Mouse (Mus musculus) embryo, embryonic 11.5 days (tissue): ENCODE data around the gene Qrich2.

Experiments used
- DNase-seq: peaks from one replicate; pipeline ENCODE4 v3.0.0-alpha.2; 2012; ENCODE audit warnings: low read depth, low spot score

Gene Qrich2

DNA sequence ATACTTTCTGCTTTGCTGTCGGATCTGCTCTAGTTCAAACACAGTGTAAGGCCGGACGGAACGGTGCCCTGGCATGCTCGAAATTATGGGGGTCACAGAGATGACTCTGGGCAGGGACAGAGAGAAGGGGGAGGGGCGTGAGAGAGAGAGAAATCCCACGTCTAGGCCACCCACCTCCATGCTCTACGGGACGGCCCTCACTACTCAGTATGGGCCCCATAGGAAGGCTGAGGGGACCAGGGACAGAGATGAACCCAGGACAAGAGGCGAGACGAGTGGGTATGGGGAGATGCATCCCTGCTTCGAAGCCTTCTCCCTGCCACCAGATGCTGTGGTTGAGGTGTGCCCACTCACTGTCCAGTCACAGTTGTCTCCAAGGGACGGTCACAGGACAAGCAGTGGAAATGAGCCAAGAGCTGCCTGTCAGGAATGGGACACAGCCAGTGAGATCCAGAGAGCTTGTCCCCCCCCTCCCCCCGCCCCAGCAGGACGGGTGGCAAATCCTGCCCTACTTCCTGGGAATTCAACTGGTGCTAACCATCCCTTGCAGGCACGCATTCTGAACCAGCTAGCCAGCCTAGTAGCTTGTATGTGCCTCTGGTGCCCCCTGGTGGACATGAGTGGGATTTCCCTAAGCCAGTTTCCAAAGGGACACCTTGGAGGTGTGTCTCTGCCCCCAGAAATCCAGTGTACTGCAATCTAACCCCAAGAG lies 20.3 kb downstream of the Qrich2 start:
- DNase-seq = peak; percentile 79

DNA sequence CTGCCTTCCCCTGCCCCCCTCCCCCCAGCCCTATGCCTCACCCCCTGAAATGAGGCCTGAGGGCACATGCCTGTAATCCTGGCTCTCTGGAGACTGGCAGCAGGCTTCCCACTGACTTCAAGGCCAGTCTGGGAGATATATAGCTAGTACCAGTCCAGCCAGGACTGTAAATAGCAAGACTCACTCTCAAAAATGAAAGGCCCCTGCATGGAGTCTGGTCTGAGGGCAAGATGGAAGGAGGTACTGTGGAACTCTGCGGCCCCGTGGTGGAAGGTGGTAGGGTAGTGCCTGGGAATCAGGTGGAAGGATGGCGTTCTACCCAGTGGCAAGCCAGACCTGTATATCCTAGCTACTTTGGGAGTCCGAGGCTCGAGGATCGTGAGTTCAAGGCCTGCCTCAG lies 22.1 kb downstream of the Qrich2 start:
- DNase-seq = no peak

DNA sequence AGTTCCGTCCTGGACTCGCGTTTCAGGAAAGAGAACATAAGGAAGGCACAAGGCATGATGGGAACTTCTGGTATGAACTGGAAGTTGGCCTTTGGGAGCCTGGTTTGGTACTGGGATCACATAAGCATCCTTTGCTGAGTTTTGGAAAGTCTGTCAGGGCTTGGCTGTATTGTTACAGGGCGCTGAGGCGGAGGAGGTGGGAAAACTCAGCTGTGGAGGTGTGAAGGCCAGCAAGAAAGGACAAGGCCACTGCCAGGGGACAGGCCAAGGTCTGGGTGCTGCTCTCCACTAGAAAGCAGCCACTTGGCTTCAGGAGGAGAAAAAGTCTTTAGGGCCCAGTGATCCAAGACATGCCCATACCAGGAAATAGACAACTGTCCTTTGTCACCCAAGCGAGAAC lies 22.7 kb downstream of the Qrich2 start:
- DNase-seq = no peak

DNA sequence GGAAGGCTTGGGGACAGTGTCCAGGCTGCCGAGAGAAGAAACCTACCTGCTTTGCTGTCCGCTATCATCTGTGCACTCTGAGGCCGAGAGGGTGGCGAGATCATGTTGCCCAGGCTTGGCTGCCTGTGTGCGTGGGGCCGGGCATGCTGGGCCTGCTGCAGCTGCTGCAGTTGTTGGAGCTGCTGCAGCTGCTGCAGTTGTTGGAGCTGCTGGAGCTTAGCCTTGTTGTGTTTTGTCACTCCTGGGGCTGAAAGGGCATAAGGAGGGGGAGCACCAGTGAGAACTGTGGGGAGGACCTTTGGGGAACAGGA lies 23.2 kb downstream of the Qrich2 start:
- DNase-seq = no peak

DNA sequence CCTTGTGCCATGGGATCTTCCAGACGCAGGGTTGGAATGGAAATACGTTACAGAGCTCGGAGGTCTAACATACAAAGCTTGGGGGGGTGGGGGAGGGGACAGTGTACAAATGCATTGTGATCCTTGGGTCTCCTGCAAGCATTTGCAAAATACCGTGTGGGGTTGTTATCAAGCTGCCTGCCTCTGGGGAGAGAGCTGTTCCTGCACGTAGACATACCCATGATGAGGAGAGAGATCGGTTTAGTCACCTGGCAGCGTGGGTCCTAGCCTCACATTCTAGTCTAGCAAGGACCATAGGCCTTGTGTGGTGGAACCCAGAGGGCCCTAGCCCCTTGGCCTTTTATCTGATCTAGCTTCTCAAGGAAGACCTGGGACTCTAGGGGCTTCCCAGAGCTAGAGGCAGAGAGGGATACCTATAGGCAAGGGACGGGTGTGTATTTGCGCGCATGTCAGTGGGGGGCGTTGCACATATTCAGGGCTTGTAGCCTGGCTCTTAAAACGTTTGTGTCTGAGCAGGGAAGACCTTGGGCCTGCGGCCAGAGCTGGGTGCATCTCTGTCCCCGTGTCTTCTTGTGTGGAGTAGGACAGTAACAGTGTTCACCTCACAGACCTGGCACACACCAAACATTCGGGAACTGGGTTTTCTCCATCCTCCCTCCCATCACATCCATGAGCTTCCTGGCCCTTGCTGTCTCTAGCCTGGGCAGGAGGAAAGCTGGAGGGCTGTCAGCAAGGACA lies 23.7 kb downstream of the Qrich2 start:
- DNase-seq = no peak

DNA sequence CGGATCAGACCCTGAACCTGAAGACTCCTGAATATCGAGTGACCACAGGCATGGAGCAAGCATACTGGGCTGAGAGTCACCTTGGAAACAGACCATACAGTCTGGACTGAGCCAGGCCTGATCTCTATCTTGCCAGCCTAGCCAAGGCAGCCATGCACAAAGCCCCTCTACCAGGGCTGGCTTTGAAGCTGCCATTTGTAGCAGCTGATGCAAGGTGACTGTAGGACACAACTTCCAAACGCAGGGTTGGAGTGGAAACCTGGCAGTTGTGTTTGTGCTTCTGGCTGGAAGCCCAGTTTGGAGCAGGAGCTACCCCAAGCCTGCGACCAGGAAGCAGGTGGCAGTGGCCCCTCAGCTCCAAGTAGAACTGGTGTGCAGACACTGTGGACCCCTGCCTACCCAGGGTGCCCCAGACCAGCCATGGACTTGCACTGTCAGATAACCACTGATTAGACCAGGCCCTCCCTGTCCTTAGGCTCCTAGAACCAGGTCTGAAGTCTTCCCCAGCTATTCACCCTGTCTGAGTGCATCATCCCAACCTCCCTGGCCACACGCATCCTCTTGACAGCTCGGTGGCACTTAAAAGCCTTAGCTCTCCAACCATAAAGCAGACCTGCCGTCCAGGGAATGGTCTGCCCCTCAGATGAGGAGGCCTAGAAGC lies 25.5 kb downstream of the Qrich2 start:
- no peak for DNase-seq

DNA sequence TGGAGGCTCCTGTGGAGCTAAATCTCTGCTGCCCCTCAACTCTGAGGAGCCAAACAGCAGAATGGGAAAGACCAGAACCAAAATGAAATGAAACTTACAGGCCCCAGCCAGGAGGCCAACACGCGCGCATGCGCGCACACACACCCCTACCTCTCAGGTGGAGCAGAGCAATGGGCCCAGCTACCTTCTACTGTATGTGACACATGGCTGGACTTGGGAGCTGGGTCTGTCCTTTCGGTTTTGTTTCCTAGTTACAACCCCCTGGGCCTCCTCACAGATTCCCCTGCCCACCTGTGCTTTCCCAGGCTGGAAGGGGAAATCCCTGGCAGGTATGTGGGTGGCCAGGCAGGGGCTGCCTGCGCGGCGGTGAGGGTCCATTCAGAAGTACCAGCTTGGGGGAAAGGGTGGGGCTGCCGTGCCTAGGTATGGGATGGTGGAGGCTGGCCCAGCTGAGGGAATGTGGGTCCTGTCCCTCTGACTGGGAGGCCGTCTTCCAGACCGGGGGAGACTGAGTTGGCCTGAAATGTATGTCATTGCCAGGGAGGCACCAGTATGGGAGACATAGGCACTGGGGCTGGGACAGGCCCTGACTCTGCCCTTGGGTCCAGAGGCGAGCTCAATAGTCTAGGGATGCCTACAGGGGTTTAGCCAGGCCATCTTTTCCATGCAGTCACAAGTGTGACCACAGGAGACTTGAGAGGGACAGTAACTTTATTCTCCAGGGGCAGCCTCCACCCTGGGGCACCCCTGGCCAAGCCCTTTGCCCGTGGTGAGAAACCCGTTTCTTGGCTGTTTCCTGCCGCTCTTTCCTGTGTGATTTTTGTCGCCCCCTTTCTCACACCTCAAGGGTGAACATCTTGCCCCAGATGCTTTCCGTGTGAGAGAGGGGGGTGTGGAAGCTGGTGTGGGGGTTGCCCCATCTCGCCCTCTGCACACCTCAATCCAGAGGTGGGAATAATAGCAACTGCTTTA lies 26.5 kb downstream of the Qrich2 start:
- DNase-seq = no peak

DNA sequence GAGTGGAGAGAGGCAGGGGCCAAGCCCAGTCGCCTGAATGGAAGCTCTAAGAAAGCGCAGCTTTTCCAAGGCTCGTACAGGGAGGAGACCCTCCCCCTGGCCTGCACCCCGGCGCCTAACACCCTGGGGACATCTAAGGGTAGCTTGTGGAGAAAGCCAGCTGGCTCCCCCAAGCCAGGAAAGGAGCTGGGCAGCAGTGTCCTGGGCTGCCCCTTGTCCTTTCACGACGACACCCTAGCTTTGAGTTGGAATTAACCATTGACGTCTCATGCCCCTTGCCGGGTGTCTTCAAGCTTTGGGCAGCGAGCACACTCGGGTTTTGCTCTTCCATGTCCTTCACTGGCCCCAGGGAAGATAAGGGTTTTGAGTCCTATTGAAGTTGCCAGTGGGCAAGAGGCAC lies 28.5 kb downstream of the Qrich2 start:
- no peak for DNase-seq

DNA sequence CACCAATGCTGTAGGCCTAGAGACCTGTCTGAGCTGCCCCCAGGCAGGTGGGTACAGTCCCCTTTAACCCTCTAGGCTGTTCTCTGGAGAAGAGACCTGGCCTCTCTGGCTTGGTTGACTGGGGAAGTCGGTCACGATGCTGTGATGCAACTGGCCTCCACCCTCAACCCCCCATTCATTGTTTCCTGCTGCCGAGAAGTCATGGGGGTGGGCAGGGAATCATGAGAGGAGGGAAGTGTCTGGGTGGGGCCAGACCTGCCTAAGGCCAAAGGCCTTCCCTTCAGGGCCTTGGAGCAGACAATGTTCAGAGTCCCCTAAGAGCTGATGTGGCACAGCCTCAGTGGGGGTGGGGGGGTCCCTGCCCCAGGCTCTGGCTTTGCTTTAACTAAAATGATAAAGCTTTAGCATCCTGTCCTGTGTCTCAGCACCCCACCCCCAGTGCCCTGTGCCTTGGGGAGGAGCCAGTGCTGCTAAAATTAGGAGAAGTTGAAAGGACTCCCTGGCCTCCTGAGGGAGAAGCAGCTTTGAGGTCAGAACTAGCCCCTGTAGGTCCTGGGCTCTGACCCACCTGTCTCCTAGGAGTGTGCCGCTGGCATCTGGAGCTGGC lies 29.2 kb downstream of the Qrich2 start:
- DNase-seq = no peak

DNA sequence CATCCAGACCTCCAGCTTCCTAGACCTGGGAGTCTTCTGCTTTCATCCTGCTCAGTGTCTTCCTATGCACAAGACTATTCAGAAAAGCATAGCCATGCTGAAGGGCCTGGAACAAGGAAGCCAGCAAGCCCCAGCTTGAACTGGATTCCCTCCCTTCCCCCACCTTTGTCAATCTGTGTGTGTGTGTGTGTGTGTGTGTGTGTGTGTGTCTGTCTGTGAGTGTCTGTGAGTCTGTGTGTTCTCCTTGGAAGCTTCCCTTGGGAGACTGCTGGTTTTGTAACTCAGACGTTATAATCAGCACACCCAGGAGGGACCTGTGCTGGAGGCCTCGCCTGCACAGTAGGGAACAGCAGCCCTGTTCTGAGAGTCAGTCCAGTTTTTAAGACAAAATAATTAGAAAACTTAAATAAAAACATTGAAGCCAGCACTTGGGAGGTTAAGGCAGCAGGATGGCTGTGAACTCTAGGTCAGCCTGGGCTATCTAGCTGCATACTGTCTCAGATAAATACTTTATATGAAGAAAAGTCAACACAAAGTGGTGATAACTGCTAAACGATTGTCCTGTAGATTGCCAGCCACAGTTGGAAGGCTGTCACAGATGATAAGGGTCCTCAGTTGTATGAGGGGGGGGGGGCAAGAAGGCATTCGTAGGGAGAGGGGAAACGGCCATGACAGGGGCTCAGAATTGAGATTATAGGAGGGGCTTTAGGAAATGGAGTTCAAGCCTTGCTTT lies 29.9 kb downstream of the Qrich2 start:
- no peak for DNase-seq

DNA sequence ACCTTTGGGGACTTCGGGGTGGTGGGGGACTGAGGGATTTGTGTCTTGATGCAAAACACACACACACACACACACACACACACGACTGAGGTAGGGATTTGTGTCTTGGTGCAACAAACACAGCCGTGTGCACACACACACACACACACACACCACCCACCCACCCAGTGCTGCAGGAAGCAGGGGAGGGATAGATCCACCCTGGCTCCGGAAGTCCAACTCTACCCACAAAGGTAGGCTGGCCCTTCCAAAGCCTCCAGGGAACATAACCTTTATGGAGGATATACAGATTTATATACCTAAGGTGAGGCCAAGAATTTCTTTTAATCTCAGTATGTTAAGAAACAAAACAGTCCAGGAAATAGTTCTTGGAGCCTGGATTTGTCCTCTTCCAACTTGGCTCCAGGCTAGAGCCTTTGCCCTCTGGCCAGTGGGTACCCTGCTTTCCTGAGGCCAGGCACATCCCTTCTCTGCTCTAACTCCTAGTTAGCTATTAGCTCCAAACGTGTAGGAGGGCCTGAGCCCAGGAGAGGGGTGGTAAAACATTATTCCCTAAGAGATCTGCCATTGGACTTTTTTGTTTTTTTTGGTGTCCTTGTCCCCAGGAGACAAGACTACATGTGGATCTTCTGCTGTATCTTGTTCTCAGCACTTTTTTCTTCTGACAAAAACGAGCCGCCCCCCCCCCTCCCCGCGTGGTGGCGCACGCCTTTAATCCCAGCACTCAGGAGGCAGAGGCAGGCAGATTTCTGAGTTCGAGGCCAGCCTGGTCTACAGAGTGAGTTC lies 30.9 kb downstream of the Qrich2 start:
- DNase-seq = no peak

DNA sequence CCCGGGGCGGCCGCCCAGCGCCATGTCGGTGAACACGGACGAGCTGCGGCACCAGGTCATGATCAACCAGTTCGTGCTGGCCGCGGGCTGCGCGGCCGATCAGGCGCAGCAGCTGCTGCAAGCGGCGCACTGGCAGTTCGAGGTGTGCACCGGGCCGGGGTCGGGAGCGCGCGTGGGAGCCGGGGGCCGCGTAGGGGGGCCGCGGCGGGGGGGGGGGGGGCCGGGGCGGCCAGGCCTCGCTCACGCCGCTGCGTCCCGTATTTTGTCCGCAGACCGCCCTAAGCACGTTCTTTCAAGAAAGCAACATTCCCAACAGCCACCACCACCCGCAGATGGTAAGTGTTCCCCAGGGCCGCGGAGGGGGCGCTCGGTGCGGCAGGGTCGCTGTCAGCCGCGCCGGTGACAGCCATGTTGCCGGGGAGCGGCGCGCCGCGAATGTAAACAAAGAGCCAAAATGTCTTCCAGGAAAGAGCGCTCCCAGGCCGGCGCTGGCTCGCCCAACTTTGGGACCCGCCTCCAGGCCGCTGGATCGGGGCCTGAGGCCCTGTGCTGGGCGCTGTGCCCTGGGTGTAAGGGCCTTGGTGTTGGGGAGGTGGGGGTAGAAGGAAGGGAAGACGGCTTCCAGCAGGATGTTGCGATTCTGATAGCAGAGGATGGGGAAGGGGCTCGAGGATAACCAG lies 31.6 kb downstream of the Qrich2 start:
- DNase-seq = no peak

DNA sequence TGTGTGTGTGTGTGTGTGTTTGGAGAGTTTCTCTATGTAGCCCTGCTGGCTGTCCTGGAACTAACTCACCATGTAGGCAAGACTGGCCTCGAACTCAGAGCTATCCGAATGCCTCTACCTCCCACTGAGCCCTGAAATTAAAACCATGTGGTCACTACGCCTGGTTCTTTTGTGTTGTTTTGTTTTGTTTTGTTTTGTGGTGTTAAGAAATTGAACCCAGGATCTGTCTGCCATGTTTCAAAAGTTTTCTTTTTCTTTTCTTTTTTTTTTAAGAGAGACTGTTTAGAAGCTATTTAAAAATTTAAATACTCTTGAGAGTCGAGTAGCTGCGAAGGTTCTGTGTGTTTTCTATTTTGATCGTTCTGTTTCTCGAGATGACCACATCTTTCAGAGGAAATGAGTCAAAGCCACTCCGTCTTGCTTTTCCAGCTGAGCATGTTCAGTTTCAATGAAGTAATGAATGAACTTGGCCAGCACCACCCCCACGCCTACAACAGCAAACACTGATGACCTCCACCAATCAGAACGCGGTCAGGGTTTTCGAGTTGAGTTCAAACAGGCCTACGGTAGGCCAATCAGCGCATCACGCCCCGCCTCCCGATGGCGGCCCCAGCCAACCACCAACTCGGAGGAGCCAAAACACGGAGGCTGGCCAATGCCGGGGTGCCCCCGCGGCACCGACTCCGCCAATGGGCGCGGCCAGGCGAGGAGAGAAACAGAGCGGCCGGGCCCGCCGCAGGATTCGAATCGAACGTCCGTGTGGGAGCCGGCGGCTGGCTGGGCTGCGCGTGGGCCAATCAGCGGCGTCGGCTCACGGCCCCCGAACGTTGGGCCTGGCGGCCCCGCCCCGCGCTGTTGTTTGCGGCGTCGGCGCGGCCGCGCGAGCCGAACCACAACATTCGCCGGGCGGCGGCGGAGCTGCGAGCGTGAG lies 32.4 kb downstream of the Qrich2 start, which contains the start of gene Ubald2:
Gene Ubald2, plus strand, starts transcription at position 739 of the 931 bp plus-strand sequence.
- DNase-seq = peak; percentile 99

DNA sequence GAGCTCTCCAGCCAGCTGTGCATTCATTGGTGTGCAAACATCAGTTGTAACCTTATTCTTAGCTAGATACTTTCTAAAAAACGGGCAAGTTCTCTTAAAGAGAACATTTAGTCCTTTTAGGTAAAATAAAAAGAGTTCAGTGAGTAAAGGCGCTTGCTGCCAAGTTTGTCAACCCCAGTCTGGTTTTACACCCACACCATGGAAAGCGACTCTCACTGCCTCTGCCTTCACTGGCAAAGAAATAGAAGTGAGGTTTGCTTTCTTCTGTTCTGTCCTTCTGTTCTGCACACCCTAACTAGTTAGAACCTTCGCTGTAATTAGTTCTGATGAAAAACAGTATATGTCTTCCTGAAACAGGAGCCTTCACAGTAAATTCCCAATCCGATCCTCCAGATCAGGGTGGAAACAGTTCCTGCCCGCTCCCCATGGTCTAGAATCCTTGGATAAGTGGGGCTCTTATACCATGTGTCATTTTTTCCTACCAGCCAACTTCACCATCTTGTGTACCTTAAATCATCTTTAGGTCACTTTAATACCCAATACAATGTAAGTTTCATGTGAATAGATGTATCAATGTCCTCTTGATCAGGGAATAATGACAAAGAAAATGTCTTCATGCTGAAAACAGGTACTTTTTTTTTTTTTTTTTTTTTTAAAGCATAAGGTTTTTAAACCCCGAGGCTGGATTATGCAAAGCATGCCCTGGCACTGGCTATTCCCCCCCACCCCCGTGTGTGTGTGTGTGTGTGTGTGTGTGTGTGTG lies 33.3 kb downstream of the Qrich2 start:
- no peak for DNase-seq

DNA sequence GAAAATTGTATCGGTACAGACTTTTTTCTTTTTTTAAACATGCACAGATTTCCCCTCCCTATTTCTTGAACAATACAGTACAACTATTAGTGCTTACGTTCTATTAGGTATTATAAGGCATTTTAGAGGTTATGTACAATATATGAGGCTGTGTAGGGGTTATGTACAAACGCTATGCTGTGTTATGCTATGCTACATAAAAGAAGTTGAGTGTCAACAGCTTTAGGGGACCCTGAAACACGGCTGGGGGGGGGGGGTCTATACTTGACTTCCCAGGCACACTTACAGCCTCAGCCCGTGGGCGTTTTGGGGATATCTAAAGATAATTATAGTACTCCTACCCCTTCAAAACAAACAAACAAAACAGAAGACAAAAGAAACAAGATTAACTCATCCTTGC lies 33.9 kb downstream of the Qrich2 start:
- no peak for DNase-seq

DNA sequence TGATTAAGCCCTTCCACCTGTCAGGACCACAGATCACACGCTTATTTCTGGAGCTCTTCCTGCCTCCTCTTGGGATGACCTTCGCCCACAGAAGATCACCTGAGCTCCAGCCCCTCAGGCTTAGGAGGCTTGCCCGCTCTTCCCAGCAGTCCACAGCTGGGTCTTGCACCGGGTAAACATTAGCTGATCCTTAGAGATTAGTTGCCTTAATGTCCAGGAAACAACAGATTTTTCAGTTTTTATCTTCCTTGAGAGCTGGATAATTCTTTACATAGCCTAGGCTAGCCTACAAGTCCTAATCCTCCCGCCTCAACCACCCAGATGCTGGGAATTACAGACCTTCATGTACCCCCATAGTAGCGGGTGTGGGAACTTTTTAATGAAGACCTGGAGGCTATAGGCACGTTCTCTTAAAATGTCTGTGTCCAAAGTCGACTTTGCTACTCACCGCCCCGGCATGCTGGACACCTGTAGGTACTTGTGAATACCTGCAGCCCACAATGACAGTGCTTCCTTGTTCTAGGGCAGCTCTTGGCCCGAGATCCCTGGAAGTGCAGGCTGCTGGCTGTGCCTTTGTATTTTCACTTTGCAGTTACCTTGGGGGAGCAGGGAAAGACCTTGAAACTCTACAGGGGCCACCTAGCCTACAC lies 34.5 kb downstream of the Qrich2 start:
- DNase-seq = no peak
